Mouse (Mus musculus): Measurements from ENCODE around the gene Xrra1. TPM values are rescaled to one million over a fixed set of nuclear protein-coding genes. Genes with fewer than 3 reads are reported as not detected.
A peak's percentile ranks its signal among the peaks of the same experiment; 100 is the strongest.

Gene Xrra1
- polyA plus RNA-seq, 1 experiment from 2014 or later: 0.28 TPM

GRCm38 (mm10) chr7:99837358-99838071 lies 21.4 kb upstream of the Xrra1 start:
- no peak overlapping the region for H3K4me2 ChIP-seq (ENCODE audit: low read depth, low read length)
- WGBS: 46% methylated on average over 6 of the region's 6 CpGs
- H3K27me3 ChIP-seq (ENCODE audit: control insufficient read depth, insufficient read depth, low read depth, low read length): no peaks in the 10 kb centered on the region
- H3K4me3 ChIP-seq (ENCODE audit: low read length): no peak overlapping the region
- H3K27ac ChIP-seq (ENCODE audit: low read length): peak overlapping the region; percentile 94
- H3K9me3 ChIP-seq (ENCODE audit: control insufficient read depth, low read length): no peaks in the 10 kb centered on the region
- peaks cover 19% of the 10 kb centered on the region for H3K36me3 ChIP-seq (ENCODE audit: control insufficient read depth, insufficient read depth, low read length)
- peak; percentile 87 for ATAC-seq (ENCODE audit: low read depth)
- H3K9ac ChIP-seq (ENCODE audit: low read length): 0 out of 2 replicates have a peak overlapping the region, but pooled peaks have one; percentile 18
- H3K4me1 ChIP-seq (replicated peaks; ENCODE audit: control insufficient read depth, insufficient read depth, low read length): peaks cover 17% of the 10 kb centered on the region

- 83% methylated on average over 3 of the region's 3 CpGs for WGBS
- H3K9ac ChIP-seq (ENCODE audit: low read length): 0 out of 2 replicates have a peak overlapping the region, but pooled peaks have one; percentile 18
- H3K4me2 ChIP-seq (ENCODE audit: low read depth, low read length): no peak overlapping the region
- no peak overlapping the region for H3K4me3 ChIP-seq (ENCODE audit: low read length)
- peak overlapping the region; percentile 94 for H3K27ac ChIP-seq (ENCODE audit: low read length)
- H3K36me3 ChIP-seq (ENCODE audit: control insufficient read depth, insufficient read depth, low read length): peaks cover 27% of the 10 kb centered on the region
- H3K4me1 ChIP-seq (replicated peaks; ENCODE audit: control insufficient read depth, insufficient read depth, low read length): peaks cover 17% of the 10 kb centered on the region
- no peaks in the 10 kb centered on the region for H3K27me3 ChIP-seq (ENCODE audit: control insufficient read depth, insufficient read depth, low read depth, low read length)
- ATAC-seq (ENCODE audit: low read depth): no peak
- H3K9me3 ChIP-seq (ENCODE audit: control insufficient read depth, low read length): no peaks in the 10 kb centered on the region
These were observed 20.7 kb upstream of the Xrra1 start for GRCm38 (mm10) chr7:99838241-99838640.

GRCm38 (mm10) chr7:99845533-99846236 lies 13.2 kb upstream of the Xrra1 start:
- WGBS: 89% methylated on average over 8 of the region's 8 CpGs
- Histone ChIP-seq H3K4me1 (replicated peaks; ENCODE audit: control insufficient read depth, insufficient read depth, low read length) (no peaks in the 10 kb centered on the region), H3K9ac (ENCODE audit: low read length) (no peak overlapping the region), H3K27ac (ENCODE audit: low read length) (no peak overlapping the region), H3K4me2 (ENCODE audit: low read depth, low read length) (no peak overlapping the region), H3K27me3 (ENCODE audit: control insufficient read depth, insufficient read depth, low read depth, low read length) (no peaks in the 10 kb centered on the region), H3K4me3 (ENCODE audit: low read length) (no peak overlapping the region), H3K9me3 (ENCODE audit: control insufficient read depth, low read length) (no peaks in the 10 kb centered on the region), H3K36me3 (ENCODE audit: control insufficient read depth, insufficient read depth, low read length) (peaks cover 50% of the 10 kb centered on the region)
- no peak for ATAC-seq (ENCODE audit: low read depth)

- H3K4me1 ChIP-seq (replicated peaks; ENCODE audit: control insufficient read depth, insufficient read depth, low read length): no peaks in the 10 kb centered on the region
- no peaks in the 10 kb centered on the region for H3K27me3 ChIP-seq (ENCODE audit: control insufficient read depth, insufficient read depth, low read depth, low read length)
- H3K9ac ChIP-seq (ENCODE audit: low read length): no peak overlapping the region
- no peak for ATAC-seq (ENCODE audit: low read depth)
- H3K27ac ChIP-seq (ENCODE audit: low read length): no peak overlapping the region
- no peaks in the 10 kb centered on the region for H3K9me3 ChIP-seq (ENCODE audit: control insufficient read depth, low read length)
- 89% methylated on average over 5 of the region's 5 CpGs for WGBS
- peaks cover 16% of the 10 kb centered on the region for H3K36me3 ChIP-seq (ENCODE audit: control insufficient read depth, insufficient read depth, low read length)
- no peak overlapping the region for H3K4me3 ChIP-seq (ENCODE audit: low read length)
- H3K4me2 ChIP-seq (ENCODE audit: low read depth, low read length): no peak overlapping the region
These were observed 8.4 kb upstream of the Xrra1 start for GRCm38 (mm10) chr7:99850534-99850933.

- Histone ChIP-seq H3K36me3 (ENCODE audit: control insufficient read depth, insufficient read depth, low read length) (peaks cover 14% of the 10 kb centered on the region), H3K27ac (ENCODE audit: low read length) (no peak overlapping the region), H3K9ac (ENCODE audit: low read length) (no peak overlapping the region), H3K4me2 (ENCODE audit: low read depth, low read length) (no peak overlapping the region), H3K27me3 (ENCODE audit: control insufficient read depth, insufficient read depth, low read depth, low read length) (no peaks in the 10 kb centered on the region), H3K4me3 (ENCODE audit: low read length) (no peak overlapping the region), H3K4me1 (replicated peaks; ENCODE audit: control insufficient read depth, insufficient read depth, low read length) (no peaks in the 10 kb centered on the region; the same call in 1 of the 2 replicates), H3K9me3 (ENCODE audit: control insufficient read depth, low read length) (no peaks in the 10 kb centered on the region)
- ATAC-seq (ENCODE audit: low read depth): no peak
- WGBS: 82% methylated on average over 1 of the region's 1 CpGs
These were observed 7.8 kb upstream of the Xrra1 start for GRCm38 (mm10) chr7:99851121-99851520.

GRCm38 (mm10) chr7:99851618-99852017 lies 7.3 kb upstream of the Xrra1 start:
- no peak for ATAC-seq (ENCODE audit: low read depth)
- H3K4me3 ChIP-seq (ENCODE audit: low read length): no peak overlapping the region
- peaks cover 5% of the 10 kb centered on the region for H3K4me1 ChIP-seq (replicated peaks; ENCODE audit: control insufficient read depth, insufficient read depth, low read length)
- no peak overlapping the region for H3K4me2 ChIP-seq (ENCODE audit: low read depth, low read length)
- H3K9me3 ChIP-seq (ENCODE audit: control insufficient read depth, low read length): no peaks in the 10 kb centered on the region
- H3K36me3 ChIP-seq (ENCODE audit: control insufficient read depth, insufficient read depth, low read length): peaks cover 16% of the 10 kb centered on the region
- no peak overlapping the region for H3K9ac ChIP-seq (ENCODE audit: low read length)
- no peaks in the 10 kb centered on the region for H3K27me3 ChIP-seq (ENCODE audit: control insufficient read depth, insufficient read depth, low read depth, low read length)
- WGBS: 80% methylated on average over 6 of the region's 6 CpGs
- no peak overlapping the region for H3K27ac ChIP-seq (ENCODE audit: low read length)

GRCm38 (mm10) chr7:99853350-99853749 lies 5.6 kb upstream of the Xrra1 start:
- H3K27me3 ChIP-seq (ENCODE audit: control insufficient read depth, insufficient read depth, low read depth, low read length): no peaks in the 10 kb centered on the region
- H3K9me3 ChIP-seq (ENCODE audit: control insufficient read depth, low read length): no peaks in the 10 kb centered on the region
- H3K4me3 ChIP-seq (ENCODE audit: low read length): no peak overlapping the region
- no peak overlapping the region for H3K4me2 ChIP-seq (ENCODE audit: low read depth, low read length)
- no peak overlapping the region for H3K27ac ChIP-seq (ENCODE audit: low read length)
- no peak overlapping the region for H3K9ac ChIP-seq (ENCODE audit: low read length)
- WGBS: 78% methylated on average over 7 of the region's 7 CpGs
- peaks cover 7% of the 10 kb centered on the region; the same call in 1 of the 2 replicates for H3K36me3 ChIP-seq (ENCODE audit: control insufficient read depth, insufficient read depth, low read length)
- peaks cover 14% of the 10 kb centered on the region for H3K4me1 ChIP-seq (replicated peaks; ENCODE audit: control insufficient read depth, insufficient read depth, low read length)
- ATAC-seq (ENCODE audit: low read depth): no peak

GRCm38 (mm10) chr7:99854311-99854710 lies 4.6 kb upstream of the Xrra1 start:
- H3K36me3 ChIP-seq (ENCODE audit: control insufficient read depth, insufficient read depth, low read length): peaks cover 6% of the 10 kb centered on the region; the same call in 1 of the 2 replicates
- H3K4me1 ChIP-seq (replicated peaks; ENCODE audit: control insufficient read depth, insufficient read depth, low read length): peaks cover 14% of the 10 kb centered on the region
- H3K27me3 ChIP-seq (ENCODE audit: control insufficient read depth, insufficient read depth, low read depth, low read length): no peaks in the 10 kb centered on the region
- WGBS: 75% methylated on average over 4 of the region's 4 CpGs
- no peak overlapping the region for H3K4me3 ChIP-seq (ENCODE audit: low read length)
- ATAC-seq (ENCODE audit: low read depth): no peak
- H3K4me2 ChIP-seq (ENCODE audit: low read depth, low read length): no peak overlapping the region
- no peak overlapping the region for H3K27ac ChIP-seq (ENCODE audit: low read length)
- no peak overlapping the region for H3K9ac ChIP-seq (ENCODE audit: low read length)
- no peaks in the 10 kb centered on the region for H3K9me3 ChIP-seq (ENCODE audit: control insufficient read depth, low read length)

GRCm38 (mm10) chr7:99856266-99856861 lies 2.6 kb upstream of the Xrra1 start:
- no peak overlapping the region for H3K27ac ChIP-seq (ENCODE audit: low read length)
- no peaks in the 10 kb centered on the region for H3K9me3 ChIP-seq (ENCODE audit: control insufficient read depth, low read length)
- 85% methylated on average over 14 of the region's 14 CpGs for WGBS
- ATAC-seq (ENCODE audit: low read depth): no peak
- H3K36me3 ChIP-seq (ENCODE audit: control insufficient read depth, insufficient read depth, low read length): peaks cover 6% of the 10 kb centered on the region; the same call in 1 of the 2 replicates
- 0 out of 2 replicates have a peak overlapping the region, but pooled peaks have one; percentile 19 for H3K4me2 ChIP-seq (ENCODE audit: low read depth, low read length)
- H3K27me3 ChIP-seq (ENCODE audit: control insufficient read depth, insufficient read depth, low read depth, low read length): no peaks in the 10 kb centered on the region
- H3K9ac ChIP-seq (ENCODE audit: low read length): no peak overlapping the region
- no peak overlapping the region for H3K4me3 ChIP-seq (ENCODE audit: low read length)
- H3K4me1 ChIP-seq (replicated peaks; ENCODE audit: control insufficient read depth, insufficient read depth, low read length): peaks cover 14% of the 10 kb centered on the region

Data from lung, embryonic 16.5 days (tissue).